Mouse (Mus musculus): Measurements from ENCODE around the gene Slc30a6. TPM values are rescaled to one million over a fixed set of nuclear protein-coding genes. Genes with fewer than 3 reads are reported as not detected.

Slc30a6 gene
- 24.5 and 28.4 TPM in 2 replicates for polyA plus RNA-seq (2015; fragmentation: Nextera tagmentation; extraction: Ambion mirVana)

GRCm38 (mm10) chr17:74395383-74396065 lies at the start of gene Slc30a6:
Slc30a6 (plus strand) TSS chr17:74395608.
- Histone ChIP-seq H3K9me3 (no peaks in the 10 kb centered on the region), H3K4me3 (peak within 1 kb of the TSS; percentile 89), H3K4me1 (peaks cover 16% of the 10 kb centered on the region), H3K27ac (replicated peaks) (peak within 1 kb of the TSS; percentile 86), H3K27me3 (replicated peaks) (no peaks in the 10 kb centered on the region), H3K4me2 (peak within 1 kb of the TSS; percentile 87), H3K9ac (peak within 1 kb of the TSS; percentile 97), H3K36me3 (no peaks in the 10 kb centered on the region)
- ATAC-seq (ENCODE audit: extremely low read depth, insufficient number of reproducible peaks, low FRiP score, low TSS enrichment), result peak; percentile 97
- WGBS, result 3% methylated on average over 41 of the region's 41 CpGs

- Histone ChIP-seq H3K9me3 (no peaks in the 10 kb centered on the region), H3K27me3 (replicated peaks) (no peaks in the 10 kb centered on the region), H3K4me1 (peaks cover 8% of the 10 kb centered on the region), H3K4me2 (no peak overlapping the region), H3K36me3 (peaks cover 62% of the 10 kb centered on the region), H3K27ac (replicated peaks) (no peak overlapping the region), H3K9ac (no peak overlapping the region), H3K4me3 (no peak overlapping the region)
- WGBS, result 70% methylated on average over 1 of the region's 1 CpGs
- no peak for ATAC-seq (ENCODE audit: extremely low read depth, insufficient number of reproducible peaks, low FRiP score, low TSS enrichment)
Measured at GRCm38 (mm10) chr17:74363592-74363991, 31.8 kb upstream of the Slc30a6 start.

- Histone ChIP-seq H3K9ac (no peak overlapping the region), H3K36me3 (peaks cover 84% of the 10 kb centered on the region), H3K9me3 (no peaks in the 10 kb centered on the region), H3K4me3 (no peak overlapping the region), H3K4me1 (no peaks in the 10 kb centered on the region), H3K27ac (replicated peaks) (no peak overlapping the region), H3K27me3 (replicated peaks) (no peaks in the 10 kb centered on the region), H3K4me2 (no peak overlapping the region)
- 88% methylated on average over 1 of the region's 1 CpGs for WGBS
- ATAC-seq (ENCODE audit: extremely low read depth, insufficient number of reproducible peaks, low FRiP score, low TSS enrichment), result no peak
Measured at GRCm38 (mm10) chr17:74376916-74377315, 18.5 kb upstream of the Slc30a6 start.

GRCm38 (mm10) chr17:74386657-74387056 lies 8.8 kb upstream of the Slc30a6 start:
- no peak overlapping the region for H3K9ac ChIP-seq
- H3K9me3 ChIP-seq, result no peaks in the 10 kb centered on the region
- no peak overlapping the region for H3K4me2 ChIP-seq
- H3K27ac ChIP-seq (replicated peaks), result no peak overlapping the region
- H3K4me1 ChIP-seq, result no peaks in the 10 kb centered on the region
- ATAC-seq (ENCODE audit: extremely low read depth, insufficient number of reproducible peaks, low FRiP score, low TSS enrichment), result no peak
- H3K27me3 ChIP-seq (replicated peaks), result no peaks in the 10 kb centered on the region
- H3K4me3 ChIP-seq, result no peak overlapping the region
- peaks cover 69% of the 10 kb centered on the region for H3K36me3 ChIP-seq

- H3K4me3 ChIP-seq, result no peak overlapping the region
- H3K4me2 ChIP-seq, result no peak overlapping the region
- H3K4me1 ChIP-seq, result peaks cover 2% of the 10 kb centered on the region
- H3K9ac ChIP-seq, result no peak overlapping the region
- no peak overlapping the region for H3K27ac ChIP-seq (replicated peaks)
- no peaks in the 10 kb centered on the region for H3K27me3 ChIP-seq (replicated peaks)
- no peaks in the 10 kb centered on the region for H3K9me3 ChIP-seq
- no peak for ATAC-seq (ENCODE audit: extremely low read depth, insufficient number of reproducible peaks, low FRiP score, low TSS enrichment)
- WGBS, result 80% methylated on average over 3 of the region's 3 CpGs
- H3K36me3 ChIP-seq, result peaks cover 39% of the 10 kb centered on the region
Measured at GRCm38 (mm10) chr17:74389847-74390246, 5.6 kb upstream of the Slc30a6 start.

GRCm38 (mm10) chr17:74394381-74394780 lies 1.0 kb upstream of the Slc30a6 start:
- Histone ChIP-seq H3K4me2 (peak overlapping the region; percentile 87), H3K36me3 (no peaks in the 10 kb centered on the region), H3K27me3 (replicated peaks) (no peaks in the 10 kb centered on the region), H3K4me1 (peaks cover 16% of the 10 kb centered on the region), H3K9ac (no peak overlapping the region), H3K4me3 (peak overlapping the region; percentile 89; the same call in 1 of the 2 replicates), H3K9me3 (no peaks in the 10 kb centered on the region), H3K27ac (replicated peaks) (no peak overlapping the region)
- WGBS, result 81% methylated on average over 2 of the region's 2 CpGs
- ATAC-seq (ENCODE audit: extremely low read depth, insufficient number of reproducible peaks, low FRiP score, low TSS enrichment), result no peak

- H3K4me2 ChIP-seq, result peak overlapping the region; percentile 87
- H3K27me3 ChIP-seq (replicated peaks), result no peaks in the 10 kb centered on the region
- H3K4me3 ChIP-seq, result peak overlapping the region; percentile 89
- H3K9me3 ChIP-seq, result no peaks in the 10 kb centered on the region
- no peaks in the 10 kb centered on the region for H3K36me3 ChIP-seq
- WGBS, result 21% methylated on average over 16 of the region's 16 CpGs
- no peak for ATAC-seq (ENCODE audit: extremely low read depth, insufficient number of reproducible peaks, low FRiP score, low TSS enrichment)
- peak overlapping the region; percentile 86 for H3K27ac ChIP-seq (replicated peaks)
- peaks cover 16% of the 10 kb centered on the region for H3K4me1 ChIP-seq
- peak overlapping the region; percentile 97 for H3K9ac ChIP-seq
Measured at GRCm38 (mm10) chr17:74394855-74395254, 553 bp upstream of the Slc30a6 start.

GRCm38 (mm10) chr17:74396766-74397165 lies 1.4 kb downstream of the Slc30a6 start:
- 77% methylated on average over 4 of the region's 4 CpGs for WGBS
- peak overlapping the region; percentile 87 for H3K4me2 ChIP-seq
- peak overlapping the region; percentile 89 for H3K4me3 ChIP-seq
- peaks cover 16% of the 10 kb centered on the region for H3K4me1 ChIP-seq
- H3K36me3 ChIP-seq, result peaks cover 5% of the 10 kb centered on the region; the same call in 1 of the 2 replicates
- no peak for ATAC-seq (ENCODE audit: extremely low read depth, insufficient number of reproducible peaks, low FRiP score, low TSS enrichment)
- no peak overlapping the region for H3K27ac ChIP-seq (replicated peaks)
- no peaks in the 10 kb centered on the region for H3K27me3 ChIP-seq (replicated peaks)
- no peaks in the 10 kb centered on the region for H3K9me3 ChIP-seq
- H3K9ac ChIP-seq, result peak overlapping the region; percentile 97

- H3K36me3 ChIP-seq, result peaks cover 9% of the 10 kb centered on the region
- H3K9me3 ChIP-seq, result no peaks in the 10 kb centered on the region
- ATAC-seq (ENCODE audit: extremely low read depth, insufficient number of reproducible peaks, low FRiP score, low TSS enrichment), result no peak
- H3K27ac ChIP-seq (replicated peaks), result no peak overlapping the region
- 85% methylated on average over 2 of the region's 2 CpGs for WGBS
- H3K4me1 ChIP-seq, result peaks cover 16% of the 10 kb centered on the region
- H3K4me3 ChIP-seq, result no peak overlapping the region
- no peaks in the 10 kb centered on the region for H3K27me3 ChIP-seq (replicated peaks)
- H3K9ac ChIP-seq, result no peak overlapping the region
- H3K4me2 ChIP-seq, result no peak overlapping the region
Measured at GRCm38 (mm10) chr17:74397173-74397572, 1.8 kb downstream of the Slc30a6 start.

- Histone ChIP-seq H3K9me3 (no peaks in the 10 kb centered on the region), H3K27ac (replicated peaks) (no peak overlapping the region), H3K36me3 (peaks cover 60% of the 10 kb centered on the region), H3K4me1 (no peaks in the 10 kb centered on the region), H3K27me3 (replicated peaks) (no peaks in the 10 kb centered on the region), H3K4me2 (no peak overlapping the region), H3K4me3 (no peak overlapping the region), H3K9ac (no peak overlapping the region)
- no peak for ATAC-seq (ENCODE audit: extremely low read depth, insufficient number of reproducible peaks, low FRiP score, low TSS enrichment)
- 85% methylated on average over 12 of the region's 12 CpGs for WGBS
Measured at GRCm38 (mm10) chr17:74402486-74403222, 7.2 kb downstream of the Slc30a6 start.

GRCm38 (mm10) chr17:74406487-74406886 lies 11.1 kb downstream of the Slc30a6 start:
- peaks cover 80% of the 10 kb centered on the region for H3K36me3 ChIP-seq
- H3K9me3 ChIP-seq, result no peaks in the 10 kb centered on the region
- 76% methylated on average over 8 of the region's 8 CpGs for WGBS
- no peak; the same call in 1 of the 2 replicates for ATAC-seq (ENCODE audit: extremely low read depth, insufficient number of reproducible peaks, low FRiP score, low TSS enrichment)
- no peak overlapping the region for H3K4me3 ChIP-seq
- no peak overlapping the region for H3K9ac ChIP-seq
- H3K4me2 ChIP-seq, result no peak overlapping the region
- H3K27me3 ChIP-seq (replicated peaks), result no peaks in the 10 kb centered on the region
- no peak overlapping the region for H3K27ac ChIP-seq (replicated peaks)
- no peaks in the 10 kb centered on the region for H3K4me1 ChIP-seq
